Mouse (Mus musculus): ENCODE results near the gene Lrig3. TPM values are rescaled to one million over a fixed set of nuclear protein-coding genes. Genes with fewer than 3 reads are reported as not detected.

The Lrig3 gene
- polyA plus RNA-seq (2017; shearing (Covaris generic)): not detected

DNA sequence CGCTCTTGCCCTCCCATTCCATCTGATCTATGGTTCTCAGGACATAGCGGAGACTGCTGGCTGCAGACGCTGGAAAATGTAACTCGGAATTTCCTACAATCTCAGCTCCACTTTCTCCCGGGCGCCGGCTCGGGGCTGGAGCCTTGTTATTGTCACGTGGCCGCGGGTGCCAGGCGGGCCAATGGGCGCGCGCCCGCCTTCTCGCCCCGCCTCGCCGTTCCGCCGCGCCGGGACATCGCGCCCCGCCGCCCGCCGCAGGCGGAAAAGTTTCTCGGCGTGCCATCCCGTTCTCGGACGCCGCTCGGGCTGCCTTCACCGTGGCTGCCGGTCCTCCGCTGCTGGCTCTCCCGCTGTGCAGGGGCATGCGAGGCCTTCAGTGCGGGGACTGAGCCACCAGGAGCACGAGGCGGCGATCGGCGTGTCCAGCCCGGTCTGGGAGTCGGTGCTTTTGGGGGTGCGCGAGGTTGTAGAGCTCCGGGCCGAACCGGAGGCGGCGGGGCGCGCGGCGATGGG lies at the start of gene Lrig3:
Lrig3 (plus strand) TSS at position 201 of the 513 bp plus-strand sequence.

